Mouse (Mus musculus) myocyte (in vitro differentiated cells): ENCODE data around the gene Scly.

Source experiments
- CEBPB ChIP-seq: IDR thresholded peaks from 2 replicates; pipeline ENCODE4 v1.6.1; 2011; ENCODE audit warnings: mild to moderate bottlenecking, moderate library complexity; ENCODE audit not compliant: poor library complexity, insufficient read depth, severe bottlenecking
- E2F4 ChIP-seq: IDR thresholded peaks from one replicate; pipeline ENCODE4 v1.6.1; 2011; ENCODE audit warnings: mild to moderate bottlenecking, control low read depth, moderate library complexity; ENCODE audit not compliant: insufficient read depth
- MAX ChIP-seq: IDR thresholded peaks from one replicate; pipeline ENCODE4 v1.6.1; 2011; ENCODE audit warnings: low read depth, mild to moderate bottlenecking, control low read depth
- MYOD1 ChIP-seq, 3 experiments: IDR thresholded peaks; one replicate each; pipeline ENCODE4 v1.6.1; 2011; ENCODE audit warnings: control low read depth in 2 of 3, low read depth in 2 of 3, mild to moderate bottlenecking in 2 of 3, moderate library complexity in 1 of 3; ENCODE audit not compliant: insufficient read length in 2 of 3, control insufficient read depth in 1 of 3
- MYOG ChIP-seq, 3 experiments: IDR thresholded peaks; one replicate each; pipeline ENCODE4 v1.6.1; 2011; ENCODE audit warnings: control low read depth in 2 of 3, low read depth in 2 of 3, mild to moderate bottlenecking in 2 of 3; ENCODE audit not compliant: insufficient read length in 2 of 3, control insufficient read depth in 1 of 3, insufficient read depth in 1 of 3
- POLR2A ChIP-seq: IDR thresholded peaks from one replicate; pipeline ENCODE4 v1.6.1; 2011; ENCODE audit warnings: low read depth, mild to moderate bottlenecking, control low read depth, moderate library complexity; ENCODE audit not compliant: insufficient read length
- POLR2AphosphoS2 ChIP-seq: IDR thresholded peaks from one replicate; pipeline ENCODE4 v1.6.1; 2011; ENCODE audit warnings: low read depth, control low read depth; ENCODE audit not compliant: insufficient read length
- SRF ChIP-seq: IDR thresholded peaks from one replicate; pipeline ENCODE4 v1.6.1; 2011; ENCODE audit warnings: low read depth; ENCODE audit not compliant: control insufficient read depth, insufficient read length
- TCF12 ChIP-seq: IDR thresholded peaks from one replicate; pipeline ENCODE4 v1.6.1; 2011; ENCODE audit warnings: mild to moderate bottlenecking, control low read depth; ENCODE audit not compliant: poor library complexity, insufficient read depth, severe bottlenecking
- TCF3 ChIP-seq: IDR thresholded peaks from one replicate; pipeline ENCODE4 v1.6.1; 2011; ENCODE audit warnings: low read depth, control low read depth; ENCODE audit not compliant: insufficient read length
- USF1 ChIP-seq: IDR thresholded peaks from one replicate; pipeline ENCODE4 v1.6.1; 2011; ENCODE audit warnings: low read depth, mild to moderate bottlenecking, control low read depth, moderate library complexity

- no peak for TF ChIP-seq E2F4
- no peak for TF ChIP-seq POLR2A
- TF ChIP-seq TCF12 = no peak
- no peak for TF ChIP-seq USF1
- TF ChIP-seq SRF = no peak
- TF ChIP-seq MAX = no peak
- TF ChIP-seq CEBPB = no peak
- TF ChIP-seq MYOD1 (IDR thresholded peaks at IDR 0.05; ENCODE audit: control insufficient read depth in 1 of 3, insufficient read length in 2 of 3, low read depth in 2 of 3) = no peak
- no peak for TF ChIP-seq POLR2AphosphoS2
- TF ChIP-seq MYOG (IDR thresholded peaks at IDR 0.05; ENCODE audit: control insufficient read depth in 1 of 3, insufficient read depth in 1 of 3, insufficient read length in 2 of 3, low read depth in 2 of 3) = no peak
- TF ChIP-seq TCF3 = no peak
Observed at GRCm38 (mm10) chr1:91346892-91347291, 48.8 kb downstream of the Scly start.
